In genomic region chr7:51377584-51377983, GRCm38 (mm10) we compare ENCODE assay signal across 19 mouse cellular contexts.
"Had no signal": no experiment of that assay in that cellular context is flagged by ENCODE, and none has a peak within 500 bp of the region (broad histone marks: within the 10 kb centered on the region; RNA-seq: fewer than 3 reads in every experiment).

No protein-coding gene starts in this region.

- H3K27me3 ChIP-seq: liver, embryonic 12.5 days; midbrain, embryonic 12.5 days; neural tube, embryonic 13.5 days; neural tube, embryonic 15.5 days had no signal

- H3K4me1 ChIP-seq: liver, embryonic 12.5 days; midbrain, embryonic 10.5 days; midbrain, embryonic 12.5 days; neural tube, embryonic 13.5 days; neural tube, embryonic 15.5 days had no signal

- H3K9me3 ChIP-seq: liver, embryonic 12.5 days; midbrain, embryonic 10.5 days; midbrain, embryonic 12.5 days; neural tube, embryonic 13.5 days; neural tube, embryonic 15.5 days had no signal

- H3K27ac ChIP-seq: liver, embryonic 12.5 days; liver, embryonic 14.5 days; midbrain, embryonic 10.5 days; midbrain, embryonic 12.5 days; neural tube, embryonic 13.5 days; neural tube, embryonic 15.5 days had no signal

- H3K36me3 ChIP-seq: liver, embryonic 12.5 days; midbrain, embryonic 10.5 days; midbrain, embryonic 12.5 days; neural tube, embryonic 13.5 days; neural tube, embryonic 15.5 days had no signal

- DNase-seq: lung, adult 18-20 months; lung, postnatal 14 days; midbrain, embryonic 14.5 days; retina, postnatal 1 day; right cerebral cortex, adult 18-20 months; right cerebral cortex, postnatal 25 days; right cerebral cortex, postnatal 4 days; spleen, adult 18-20 months; thymus, adult 18-20 months; thymus, postnatal 14 days; thymus, postnatal 36 days had no signal

- ATAC-seq: liver, embryonic 12.5 days; midbrain, embryonic 16.5 days had no signal

- H3K9ac ChIP-seq: liver, embryonic 12.5 days; liver, embryonic 14.5 days; midbrain, embryonic 12.5 days; neural tube, embryonic 13.5 days; neural tube, embryonic 15.5 days had no signal

- H3K4me2 ChIP-seq: liver, embryonic 12.5 days; midbrain, embryonic 12.5 days; neural tube, embryonic 13.5 days; neural tube, embryonic 15.5 days had no signal

- H3K4me3 ChIP-seq: liver, embryonic 12.5 days; midbrain, embryonic 10.5 days; midbrain, embryonic 12.5 days; myocyte; neural tube, embryonic 13.5 days; neural tube, embryonic 15.5 days had no signal
